Mouse (Mus musculus): ENCODE measurements around the gene Grm7.

Grm7 gene

DNA sequence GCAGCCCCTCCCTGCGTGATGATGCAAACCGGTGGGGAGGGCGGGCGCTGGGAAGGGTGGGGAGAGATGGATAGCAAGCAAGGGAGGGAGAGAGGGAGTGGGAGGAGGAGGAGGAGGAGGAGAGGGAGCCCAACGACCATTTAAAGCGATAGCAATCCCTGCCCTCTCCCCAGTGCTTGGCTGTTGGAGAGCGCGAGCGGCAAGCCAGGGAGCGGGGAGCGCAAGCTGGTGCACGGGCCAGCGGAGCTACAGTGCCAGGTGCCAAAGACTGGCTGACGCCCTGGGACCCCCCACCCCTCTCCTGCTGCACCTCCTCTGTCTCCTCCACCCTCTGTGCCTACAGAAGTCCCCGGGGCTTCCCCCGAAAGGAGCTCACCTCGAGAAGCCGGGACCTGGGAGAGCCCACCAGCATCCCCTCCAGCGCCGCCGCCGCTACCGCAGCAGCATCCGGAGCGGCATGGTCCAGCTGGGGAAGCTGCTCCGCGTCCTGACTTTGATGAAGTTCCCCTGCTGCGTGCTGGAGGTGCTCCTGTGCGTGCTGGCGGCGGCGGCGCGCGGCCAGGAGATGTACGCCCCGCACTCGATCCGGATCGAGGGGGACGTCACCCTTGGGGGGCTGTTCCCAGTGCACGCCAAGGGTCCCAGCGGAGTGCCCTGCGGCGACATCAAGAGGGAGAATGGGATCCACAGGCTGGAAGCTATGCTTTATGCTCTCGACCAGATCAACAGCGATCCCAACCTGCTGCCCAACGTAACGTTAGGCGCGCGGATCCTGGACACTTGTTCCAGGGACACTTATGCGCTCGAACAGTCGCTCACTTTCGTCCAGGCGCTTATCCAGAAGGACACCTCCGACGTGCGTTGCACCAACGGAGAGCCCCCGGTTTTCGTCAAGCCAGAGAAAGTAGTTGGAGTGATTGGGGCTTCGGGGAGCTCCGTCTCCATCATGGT lies at the start of gene Grm7:
Grm7 (plus strand) TSS at position 171 of the 951 bp plus-strand sequence.
- DNase-seq, result peak; percentile 5

GRCm38 (mm10) chr6:110645041-110645410 lies 355 bp upstream of the Grm7 start:
- DNase-seq, result no peak

DNA sequence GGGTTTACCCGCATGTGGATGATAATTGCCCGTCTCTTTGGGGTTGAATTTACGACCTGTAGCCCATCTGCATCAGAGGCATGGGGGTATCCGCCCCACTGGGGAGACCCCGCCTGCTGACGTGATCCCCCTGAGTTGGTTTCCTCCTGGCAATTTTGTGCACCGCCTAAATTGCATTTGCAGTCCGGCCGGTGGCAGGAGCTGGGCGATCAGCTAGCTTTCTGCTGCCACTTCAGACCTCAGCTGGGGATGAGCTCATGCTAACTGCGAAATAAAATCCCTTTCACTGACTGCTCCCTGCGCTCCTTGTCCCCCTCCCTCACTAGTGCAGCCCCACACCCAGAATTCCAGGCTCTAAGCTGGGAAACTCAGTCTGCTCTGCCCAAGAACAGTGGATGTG lies 1.5 kb downstream of the Grm7 start:
- no peak for DNase-seq

GRCm38 (mm10) chr6:110649227-110649626 lies 3.8 kb downstream of the Grm7 start:
- DNase-seq, result no peak

GRCm38 (mm10) chr6:110653361-110654001 lies 8.1 kb downstream of the Grm7 start:
- DNase-seq, result no peak

DNA sequence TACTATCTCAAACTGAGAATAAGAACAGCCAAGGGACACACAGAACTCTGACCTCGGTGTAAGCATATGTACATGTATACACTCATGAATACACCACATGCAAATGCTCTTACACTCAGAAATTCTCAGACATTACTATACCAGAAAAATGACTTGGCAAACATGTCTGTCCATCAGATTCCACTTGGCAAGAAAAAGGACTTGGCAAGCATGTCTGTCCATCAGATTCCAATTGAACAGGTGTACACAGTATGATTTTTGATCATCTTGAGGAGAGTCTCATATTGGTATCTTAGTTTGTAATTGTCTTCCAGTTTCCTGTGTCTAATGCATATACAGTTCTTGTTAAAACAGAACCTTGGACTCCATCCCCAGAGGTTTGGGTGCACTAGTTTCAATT lies 19.1 kb downstream of the Grm7 start:
- DNase-seq, result no peak

DNA sequence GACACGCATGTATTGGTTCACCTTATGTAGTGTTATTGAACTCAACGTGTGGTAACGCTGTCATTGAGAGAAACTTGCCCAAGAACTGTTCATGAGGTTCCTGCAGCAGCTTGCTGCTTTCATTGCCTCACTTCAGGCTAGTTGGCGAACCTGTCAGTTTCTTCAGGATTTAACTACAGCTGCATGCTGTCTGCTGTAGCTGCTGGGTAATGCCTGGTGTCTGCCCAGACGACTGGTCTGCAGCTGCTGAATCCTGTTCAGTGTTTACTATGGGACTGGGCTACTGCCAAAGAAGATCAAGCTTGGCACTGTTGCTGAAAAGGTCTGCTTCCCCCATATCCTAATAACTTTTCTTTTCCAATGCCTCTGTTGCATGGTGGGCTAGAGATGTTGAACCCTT lies 23.1 kb downstream of the Grm7 start:
- DNase-seq, result no peak

- no peak for DNase-seq
Observed at GRCm38 (mm10) chr6:110690954-110691353, 45.6 kb downstream of the Grm7 start.

GRCm38 (mm10) chr6:110709763-110710162 lies 64.4 kb downstream of the Grm7 start:
- no peak for DNase-seq

DNA sequence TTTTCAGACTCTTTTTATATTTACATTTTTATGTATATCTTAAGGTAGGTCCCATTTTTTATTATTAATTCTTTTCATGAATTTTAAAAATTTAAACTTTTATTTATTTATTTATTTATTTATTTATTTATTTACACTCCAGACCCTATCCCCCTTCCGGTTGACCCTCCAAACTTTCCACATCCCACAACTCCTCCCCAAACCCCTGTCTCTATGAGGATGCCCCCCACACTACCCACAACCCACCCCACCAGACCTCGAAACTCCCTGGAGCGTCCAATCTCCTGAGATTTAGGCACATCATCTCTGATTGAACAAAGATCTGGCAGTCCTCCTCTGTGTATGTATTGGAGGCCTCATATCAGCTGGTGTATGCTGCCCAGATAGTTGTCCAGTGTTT lies 69.6 kb downstream of the Grm7 start:
- DNase-seq, result no peak

GRCm38 (mm10) chr6:110723371-110723770 lies 78.0 kb downstream of the Grm7 start:
- DNase-seq, result no peak

- no peak for DNase-seq
Observed at GRCm38 (mm10) chr6:110733914-110734313, 88.5 kb downstream of the Grm7 start.

DNA sequence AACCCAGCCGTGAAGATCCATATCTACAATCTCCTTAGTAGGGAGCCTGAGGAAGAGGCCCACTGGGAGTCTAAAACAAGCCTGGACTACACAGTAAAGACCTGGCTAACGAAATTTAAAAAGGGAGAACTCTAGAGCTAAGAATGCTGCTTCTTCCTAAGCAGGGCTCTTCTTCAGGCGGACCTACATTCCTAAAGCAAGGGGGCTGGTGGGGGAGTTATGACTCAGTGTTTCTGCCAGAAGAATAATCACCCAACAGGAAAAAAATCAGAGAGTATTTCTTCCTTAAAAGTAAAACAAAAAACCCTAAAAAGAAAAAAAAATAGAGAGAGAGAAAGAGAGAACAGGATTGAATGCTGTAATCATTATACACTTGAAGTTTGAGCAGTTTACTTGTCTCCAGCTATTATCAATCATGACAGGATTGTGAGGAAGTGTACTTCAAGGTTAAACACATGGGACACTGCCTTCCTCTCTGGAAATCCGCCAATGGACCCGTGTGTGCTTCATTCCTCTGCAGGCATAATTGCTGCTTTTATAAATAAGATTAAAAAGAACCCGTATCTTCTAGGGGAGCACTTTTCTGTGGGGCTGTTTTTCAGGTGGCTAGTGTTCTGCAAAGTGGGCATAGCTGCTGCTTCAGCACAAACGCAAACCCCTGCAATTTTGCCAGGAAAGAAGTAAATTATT lies 98.7 kb downstream of the Grm7 start:
- no peak for DNase-seq

DNA sequence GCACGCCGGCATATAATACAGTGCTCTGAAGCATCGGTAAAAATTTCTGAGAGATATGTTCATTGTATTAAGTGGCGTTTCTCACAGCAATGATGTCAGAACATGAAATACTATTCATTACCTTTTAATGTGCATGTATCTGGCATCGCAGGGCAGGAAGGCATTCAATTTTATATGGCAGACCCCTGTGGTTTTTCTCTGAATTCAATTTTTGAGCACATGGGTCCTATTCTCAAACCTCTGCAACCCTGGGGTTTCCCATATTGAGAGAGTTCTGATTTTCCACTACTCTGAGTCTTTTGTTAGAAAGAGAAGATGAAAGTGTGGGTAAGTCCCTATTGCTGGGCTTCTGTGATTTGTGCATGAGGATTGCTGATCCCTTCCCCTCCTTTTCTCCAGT lies 110.5 kb downstream of the Grm7 start:
- DNase-seq, result no peak

DNA sequence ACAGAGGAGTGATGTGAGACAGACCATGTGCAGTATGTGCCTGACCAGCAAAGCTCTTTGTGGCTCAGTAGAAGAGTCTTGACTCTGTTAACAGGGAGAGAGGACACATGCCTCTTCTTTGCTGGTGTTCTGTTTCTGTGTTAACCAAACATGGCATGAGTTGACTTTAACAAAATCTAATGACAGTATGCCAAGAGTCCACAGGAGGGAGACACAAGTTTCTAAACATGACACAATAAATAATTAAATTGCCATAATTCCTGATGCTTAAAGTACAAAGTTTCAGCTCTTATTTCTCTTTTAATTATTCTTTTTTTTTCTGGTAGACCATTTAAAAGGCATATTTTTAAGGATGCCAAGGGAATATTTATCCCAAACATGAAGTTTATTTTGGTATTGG lies 124.2 kb downstream of the Grm7 start:
- no peak for DNase-seq

DNA sequence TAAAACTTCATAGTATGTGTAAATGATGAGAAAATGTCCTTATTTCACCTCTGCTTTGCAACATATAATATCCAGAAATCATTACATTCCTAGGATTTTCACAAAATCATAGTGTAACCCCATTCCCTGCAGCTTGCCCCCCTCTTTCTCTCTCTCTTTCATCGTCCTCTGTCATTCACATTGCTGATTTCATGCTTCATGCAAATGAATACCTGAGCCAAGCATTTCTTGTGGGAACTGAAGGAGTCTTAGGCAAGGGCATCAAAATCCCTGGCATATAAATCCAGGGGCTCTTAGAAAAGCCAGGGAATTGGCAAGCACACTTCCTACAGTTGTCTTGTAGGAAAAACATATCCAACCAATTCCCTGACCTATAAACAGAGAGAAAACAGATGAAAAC lies 127.3 kb downstream of the Grm7 start:
- DNase-seq, result no peak

GRCm38 (mm10) chr6:110776046-110776445 lies 130.7 kb downstream of the Grm7 start:
- no peak for DNase-seq

- DNase-seq, result no peak
Observed at GRCm38 (mm10) chr6:110785497-110785928, 140.1 kb downstream of the Grm7 start.

GRCm38 (mm10) chr6:110792696-110793095 lies 147.3 kb downstream of the Grm7 start:
- DNase-seq, result no peak

- no peak for DNase-seq
Observed at GRCm38 (mm10) chr6:110807481-110807880, 162.1 kb downstream of the Grm7 start.

GRCm38 (mm10) chr6:110812214-110812613 lies 166.8 kb downstream of the Grm7 start:
- no peak for DNase-seq

DNA sequence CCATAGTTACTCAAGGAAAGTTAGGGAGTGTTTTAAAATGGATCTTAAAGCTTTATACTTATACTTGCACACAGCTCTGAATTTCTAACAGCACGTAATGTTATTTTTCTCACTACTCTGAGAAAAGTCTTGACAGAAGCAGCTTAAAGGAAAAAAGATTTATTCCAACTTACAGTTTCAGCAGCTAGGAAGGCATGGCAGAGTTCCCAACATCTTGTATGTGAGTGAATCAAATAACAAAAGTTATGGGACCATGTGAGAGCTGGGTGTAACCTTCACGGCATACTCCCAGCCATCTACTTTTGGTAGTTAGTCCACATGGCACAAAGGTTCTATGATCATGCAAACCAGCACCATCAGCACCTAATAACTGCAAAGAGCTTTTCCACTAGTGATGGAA lies 172.9 kb downstream of the Grm7 start:
- DNase-seq, result no peak

DNA sequence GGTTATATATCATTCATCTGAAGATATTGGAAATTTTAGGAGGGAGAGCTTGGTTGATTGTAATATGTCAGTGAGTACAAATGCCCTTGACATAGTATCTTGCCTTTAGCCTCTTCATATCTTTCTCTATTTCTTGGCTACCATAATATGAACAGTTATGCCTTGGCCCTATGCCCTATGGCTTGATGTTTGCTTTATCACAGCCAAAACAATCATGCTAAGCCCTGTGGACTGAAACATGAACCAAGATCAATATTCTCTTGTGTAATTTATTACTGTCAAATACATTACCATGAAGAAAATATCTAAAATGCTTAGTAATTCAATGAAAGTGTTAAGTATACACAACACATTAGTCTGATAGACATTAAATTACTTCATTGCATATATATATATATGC lies 222.9 kb downstream of the Grm7 start:
- DNase-seq, result no peak

GRCm38 (mm10) chr6:110982013-110982412 lies 336.6 kb downstream of the Grm7 start:
- no peak for DNase-seq

All from liver (tissue).